Mouse (Mus musculus) limb, embryonic 14.5 days (tissue): ENCODE data around the gene D7Ertd443e. TPM values are rescaled to one million over a fixed set of nuclear protein-coding genes. Genes with fewer than 3 reads are reported as not detected.

ENCODE experiments used
- ATAC-seq: fragments of 200-750 bp; cut with Nextera tagmentation; 2 replicates; pipeline ENCODE4 v1.8.0; 2017; ENCODE audit warnings: low read depth, moderate number of reproducible peaks, moderate TSS enrichment; ENCODE audit not compliant: low FRiP score
- DNase-seq: peaks from one replicate; pipeline ENCODE4 v3.0.0-alpha.2; 2015; ENCODE audit warnings: low spot score
- H3K27ac ChIP-seq: fragments of 300-500 bp; sonication (generic); replicated peaks from 2 replicates; pipeline ENCODE4 v1.5.1; 2014; ENCODE audit warnings: low read depth, mild to moderate bottlenecking, low read length, moderate library complexity, mixed read lengths
- H3K27me3 ChIP-seq: fragments of 300-500 bp; sonication (generic); 2 replicates; pipeline ENCODE4 v1.6.1; 2014; ENCODE audit warnings: low read length, mixed read lengths; ENCODE audit not compliant: control insufficient read depth, insufficient read depth
- H3K36me3 ChIP-seq: fragments of 300-500 bp; sonication (generic); 2 replicates; pipeline ENCODE4 v1.6.1; 2014; ENCODE audit warnings: mild to moderate bottlenecking, low read length, moderate library complexity, mixed read lengths; ENCODE audit not compliant: control insufficient read depth, insufficient read depth
- H3K4me1 ChIP-seq: fragments of 300-500 bp; sonication (generic); 2 replicates; pipeline ENCODE4 v1.6.1; 2014; ENCODE audit warnings: antibody characterized with exemption, low read length, mixed read lengths; ENCODE audit not compliant: control insufficient read depth, insufficient read depth
- H3K4me2 ChIP-seq: fragments of 300-500 bp; sonication (generic); replicated peaks from 2 replicates; pipeline ENCODE4 v1.6.1; 2014; ENCODE audit warnings: low read depth, mild to moderate bottlenecking, low read length, moderate library complexity; ENCODE audit not compliant: severe bottlenecking
- H3K4me3 ChIP-seq: fragments of 300-500 bp; sonication (generic); replicated peaks from 2 replicates; pipeline ENCODE4 v1.5.1; 2014; ENCODE audit warnings: low read length
- H3K9ac ChIP-seq: fragments of 300-500 bp; sonication (generic); 2 replicates; pipeline ENCODE4 v1.6.1; 2014; ENCODE audit warnings: mild to moderate bottlenecking, low read depth, low read length, moderate library complexity; ENCODE audit not compliant: severe bottlenecking
- H3K9me3 ChIP-seq: fragments of 300-500 bp; sonication (generic); 2 replicates; pipeline ENCODE4 v1.6.1; 2016; ENCODE audit warnings: low read length; ENCODE audit not compliant: control insufficient read depth
- POLR2A ChIP-seq: fragments of 200-500 bp; IDR thresholded peaks from 2 replicates; pipeline ENCODE4 v1.8.0; 2012; ENCODE audit warnings: inconsistent platforms, mild to moderate bottlenecking, moderate library complexity, borderline replicate concordance; ENCODE audit not compliant: insufficient read depth, insufficient read length; ENCODE audit errors: extremely low read depth
- WGBS: fragments of 180-500 bp; shearing (Covaris S2); extraction: QIAGEN DNeasy Blood & Tissue Kit; methylation state at CpG from one replicate; pipeline ENCODE4 v1.1.7; 2014; 5-methylcytosine and 5-hydroxymethylcytosine counted together
- polyA plus RNA-seq, 2 experiments: library from polyadenylated mRNA; depleted of rRNA in 1 of 2; stranded (reverse) in 1 of 2; unstranded in 1 of 2; fragments of >200 nt; fragmentation: Nextera tagmentation in 1 of 2; extraction: Ambion mirVana in 1 of 2; gene quantifications; 2 replicates each; pipeline versions ENCODE4 v1.2.1 to v1.2.3; 2012 to 2014

D7Ertd443e gene
- polyA plus RNA-seq, 2 experiments = 1.1 to 1.3 TPM

- no peak for TF ChIP-seq POLR2A
- Histone ChIP-seq H3K4me1 (no peaks in the 10 kb centered on the region), H3K36me3 (no peaks in the 10 kb centered on the region), H3K9ac (no peak overlapping the region), H3K27ac (no peak overlapping the region), H3K9me3 (no peaks in the 10 kb centered on the region), H3K27me3 (no peaks in the 10 kb centered on the region), H3K4me2 (no peak overlapping the region), H3K4me3 (no peak overlapping the region)
- WGBS = 31% methylated on average over 5 of the region's 5 CpGs
- ATAC-seq = 0 out of 2 replicates have a peak, but pooled peaks have one; percentile 34
- no peak for DNase-seq
These were observed 138.8 kb downstream of the D7Ertd443e start for GRCm38 (mm10) chr7:134246624-134247023.

- no peaks in the 10 kb centered on the region for H3K9me3 ChIP-seq
- ATAC-seq = no peak
- DNase-seq = no peak
- 81% methylated on average over 1 of the region's 1 CpGs for WGBS
- no peaks in the 10 kb centered on the region for H3K36me3 ChIP-seq
- TF ChIP-seq POLR2A = no peak
- H3K27ac ChIP-seq = no peak overlapping the region
- H3K4me1 ChIP-seq = 0 out of 2 replicates have a peak, but pooled peaks cover 2% of the 10 kb centered on the region
- H3K27me3 ChIP-seq = peaks cover 6% of the 10 kb centered on the region; the same call in 1 of the 2 replicates
- no peak overlapping the region for H3K9ac ChIP-seq
- no peak overlapping the region for H3K4me2 ChIP-seq
- no peak overlapping the region for H3K4me3 ChIP-seq
These were observed 142.7 kb downstream of the D7Ertd443e start for GRCm38 (mm10) chr7:134242773-134243172.

- no peak overlapping the region for H3K4me2 ChIP-seq
- H3K27ac ChIP-seq = no peak overlapping the region
- 0 out of 2 replicates have a peak, but pooled peaks cover 2% of the 10 kb centered on the region for H3K4me1 ChIP-seq
- no peak overlapping the region for H3K4me3 ChIP-seq
- peaks cover 12% of the 10 kb centered on the region; the same call in 1 of the 2 replicates for H3K27me3 ChIP-seq
- no peak for DNase-seq
- no peaks in the 10 kb centered on the region for H3K9me3 ChIP-seq
- no peak for TF ChIP-seq POLR2A
- no peak overlapping the region for H3K9ac ChIP-seq
- 92% methylated on average over 4 of the region's 4 CpGs for WGBS
- no peak for ATAC-seq
- H3K36me3 ChIP-seq = no peaks in the 10 kb centered on the region
These were observed 144.2 kb downstream of the D7Ertd443e start for GRCm38 (mm10) chr7:134241212-134241611.

GRCm38 (mm10) chr7:134240579-134240978 is 144.9 kb downstream of the D7Ertd443e start:
- Histone ChIP-seq H3K9me3 (no peaks in the 10 kb centered on the region), H3K9ac (no peak overlapping the region), H3K27ac (no peak overlapping the region), H3K36me3 (no peaks in the 10 kb centered on the region), H3K27me3 (peaks cover 17% of the 10 kb centered on the region; the same call in 1 of the 2 replicates), H3K4me2 (no peak overlapping the region), H3K4me3 (no peak overlapping the region), H3K4me1 (0 out of 2 replicates have a peak, but pooled peaks cover 2% of the 10 kb centered on the region)
- ATAC-seq (no peak), DNase-seq (no peak)
- WGBS = 92% methylated on average over 1 of the region's 1 CpGs
- no peak for TF ChIP-seq POLR2A

- H3K4me1 ChIP-seq = 0 out of 2 replicates have a peak, but pooled peaks cover 2% of the 10 kb centered on the region
- WGBS = 96% methylated on average over 3 of the region's 3 CpGs
- H3K9ac ChIP-seq = no peak overlapping the region
- H3K27me3 ChIP-seq = peaks cover 17% of the 10 kb centered on the region; the same call in 1 of the 2 replicates
- DNase-seq (no peak), ATAC-seq (no peak)
- TF ChIP-seq POLR2A = no peak
- H3K36me3 ChIP-seq = no peaks in the 10 kb centered on the region
- no peak overlapping the region for H3K27ac ChIP-seq
- H3K4me3 ChIP-seq = no peak overlapping the region
- H3K4me2 ChIP-seq = no peak overlapping the region
- H3K9me3 ChIP-seq = no peaks in the 10 kb centered on the region
These were observed 146.6 kb downstream of the D7Ertd443e start for GRCm38 (mm10) chr7:134238863-134239262.
